Mouse (Mus musculus): ENCODE data around the gene Ddr2.
"Not testable (repeated sequence)": the region's sequence is repeated elsewhere in the genome, so short reads cannot be mapped to it uniquely, and the experiment has no call there.

Gene Ddr2

GRCm38 (mm10) chr1:170102814-170103213 is 7.7 kb downstream of the Ddr2 start:
- not testable (repeated sequence) for DNase-seq (ENCODE audit: low spot score in 2 of 2)

- no peak for DNase-seq (ENCODE audit: low spot score in 2 of 2)
These were observed 23.9 kb downstream of the Ddr2 start for GRCm38 (mm10) chr1:170086631-170087030.

- no peak for DNase-seq (ENCODE audit: low spot score in 2 of 2)
These were observed 26.3 kb downstream of the Ddr2 start for GRCm38 (mm10) chr1:170084151-170084796.

GRCm38 (mm10) chr1:170080907-170081306 is 29.7 kb downstream of the Ddr2 start:
- no peak for DNase-seq (ENCODE audit: low spot score in 2 of 2)

- DNase-seq (ENCODE audit: low spot score in 2 of 2): no peak
These were observed 31.1 kb downstream of the Ddr2 start for GRCm38 (mm10) chr1:170079465-170079864.

- no peak for DNase-seq (ENCODE audit: low spot score in 2 of 2)
These were observed 34.2 kb downstream of the Ddr2 start for GRCm38 (mm10) chr1:170076339-170076738.

GRCm38 (mm10) chr1:170073768-170074167 is 36.8 kb downstream of the Ddr2 start:
- DNase-seq (ENCODE audit: low spot score in 2 of 2): no peak

- no peak for DNase-seq (ENCODE audit: low spot score in 2 of 2)
These were observed 41.4 kb downstream of the Ddr2 start for GRCm38 (mm10) chr1:170069143-170069542.

- DNase-seq (ENCODE audit: low spot score in 2 of 2): no peak
These were observed 44.6 kb downstream of the Ddr2 start for GRCm38 (mm10) chr1:170065931-170066330.

- no peak for DNase-seq (ENCODE audit: low spot score in 2 of 2)
These were observed 45.6 kb downstream of the Ddr2 start for GRCm38 (mm10) chr1:170065009-170065408.

- DNase-seq (ENCODE audit: low spot score in 2 of 2): no peak
These were observed 46.5 kb downstream of the Ddr2 start for GRCm38 (mm10) chr1:170064083-170064494.

GRCm38 (mm10) chr1:170060214-170060613 is 50.3 kb downstream of the Ddr2 start:
- no peak for DNase-seq (ENCODE audit: low spot score in 2 of 2)

- no peak for DNase-seq (ENCODE audit: low spot score in 2 of 2)
These were observed 51.2 kb downstream of the Ddr2 start for GRCm38 (mm10) chr1:170059347-170059746.

GRCm38 (mm10) chr1:170058051-170058450 is 52.5 kb downstream of the Ddr2 start:
- no peak for DNase-seq (ENCODE audit: low spot score in 2 of 2)

- DNase-seq (ENCODE audit: low spot score in 2 of 2): no peak
These were observed 53.0 kb downstream of the Ddr2 start for GRCm38 (mm10) chr1:170057607-170058006.

- no peak for DNase-seq (ENCODE audit: low spot score in 2 of 2)
These were observed 53.6 kb downstream of the Ddr2 start for GRCm38 (mm10) chr1:170056921-170057320.

GRCm38 (mm10) chr1:170056214-170056613 is 54.3 kb downstream of the Ddr2 start:
- no peak for DNase-seq (ENCODE audit: low spot score in 2 of 2)

- no peak for DNase-seq (ENCODE audit: low spot score in 2 of 2)
These were observed 58.0 kb downstream of the Ddr2 start for GRCm38 (mm10) chr1:170052469-170053065.

- no peak for DNase-seq (ENCODE audit: low spot score in 2 of 2)
These were observed 58.9 kb downstream of the Ddr2 start for GRCm38 (mm10) chr1:170051631-170052177.

- no peak for DNase-seq (ENCODE audit: low spot score in 2 of 2)
These were observed 62.1 kb downstream of the Ddr2 start for GRCm38 (mm10) chr1:170048434-170048833.

GRCm38 (mm10) chr1:170044726-170045471 is 65.7 kb downstream of the Ddr2 start:
- DNase-seq (ENCODE audit: low spot score in 2 of 2): no peak

- DNase-seq (ENCODE audit: low spot score in 2 of 2): no peak
These were observed 66.8 kb downstream of the Ddr2 start for GRCm38 (mm10) chr1:170043753-170044152.

GRCm38 (mm10) chr1:170042996-170043395 is 67.6 kb downstream of the Ddr2 start:
- DNase-seq (ENCODE audit: low spot score in 2 of 2): no peak

Data from frontal cortex, postnatal 10 days (tissue).